Mouse (Mus musculus) thymus, adult 2 months (tissue): Measurements from ENCODE around the gene Rbms3.

Source experiments
- CTCF ChIP-seq: fragments of 200-500 bp; IDR thresholded peaks from 2 replicates; pipeline ENCODE4 v1.5.1; 2012; ENCODE audit warnings: mild to moderate bottlenecking, control low read depth, low read length, moderate library complexity, borderline replicate concordance; ENCODE audit not compliant: control insufficient read depth, poor library complexity, insufficient read depth; ENCODE audit errors: extremely low read depth
- POLR2A ChIP-seq: fragments of 200-500 bp; IDR thresholded peaks from 2 replicates; pipeline ENCODE4 v1.6.1; 2012; ENCODE audit warnings: mild to moderate bottlenecking, low read length, control low read depth, moderate library complexity; ENCODE audit not compliant: control insufficient read depth, poor library complexity, insufficient read depth; ENCODE audit errors: extremely low read depth

GRCm38 (mm10) chr9:117113592-117113991 lies 516.1 kb downstream of the Rbms3 start:
- no peak for TF ChIP-seq POLR2A
- no peak for TF ChIP-seq CTCF
